Mouse (Mus musculus): Measurements from ENCODE around the gene Gtf2a1l. TPM values are rescaled to one million over a fixed set of nuclear protein-coding genes. Genes with fewer than 3 reads are reported as not detected.

Gene Gtf2a1l
- 4.7 TPM for polyA plus RNA-seq (2014; fragmentation: Illumina TruSeq; extraction: RNeasy Lipid Tissue Mini Kit (QIAGEN cat#74804); ENCODE audit: low read depth, low replicate concordance)

GRCm38 (mm10) chr17:88668452-88668851 is at the start of gene Gtf2a1l:
Gene Gtf2a1l, plus strand, starts transcription at chr17:88668660.

Other genes with a start within 250 kb of the Gtf2a1l start
- gene Foxn2, start 227.9 kb upstream of the Gtf2a1l start, polyA plus RNA-seq (2014; fragmentation: Illumina TruSeq; extraction: RNeasy Lipid Tissue Mini Kit (QIAGEN cat#74804); ENCODE audit: low read depth, low replicate concordance): 7.7 TPM
- gene Ppp1r21, start 138.5 kb upstream of the Gtf2a1l start, polyA plus RNA-seq (2014; fragmentation: Illumina TruSeq; extraction: RNeasy Lipid Tissue Mini Kit (QIAGEN cat#74804); ENCODE audit: low read depth, low replicate concordance): 26.7 TPM
- gene Ston1, start 71.0 kb upstream of the Gtf2a1l start, polyA plus RNA-seq (2014; fragmentation: Illumina TruSeq; extraction: RNeasy Lipid Tissue Mini Kit (QIAGEN cat#74804); ENCODE audit: low read depth, low replicate concordance): 18.8 TPM
- 0.42 TPM for gene Lhcgr, start 123.3 kb downstream of the Gtf2a1l start, polyA plus RNA-seq (2014; fragmentation: Illumina TruSeq; extraction: RNeasy Lipid Tissue Mini Kit (QIAGEN cat#74804); ENCODE audit: low read depth, low replicate concordance)